Mouse (Mus musculus): Measurements from ENCODE around the gene H2afb2.

The H2afb2 gene

GRCm38 (mm10) chrX:116680878-116681277, at the start of gene H2afb2:
Gene H2afb2, plus strand, starts transcription at chrX:116681178.
- no peak for DNase-seq (ENCODE audit: low read depth, low spot score)

Measured in ES-CJ7 (cell line).